Mouse (Mus musculus): ENCODE measurements around the gene Wars2. TPM values are rescaled to one million over a fixed set of nuclear protein-coding genes. Genes with fewer than 3 reads are reported as not detected.

Gene Wars2
- total RNA-seq, 4 experiments from 2014 or later, result 6.6 to 9.6 (median 8.9) TPM

- DNase-seq (ENCODE audit: low spot score in 2 of 2), result no peak
Observed at GRCm38 (mm10) chr3:99247996-99248801, 107.3 kb downstream of the Wars2 start.

DNA sequence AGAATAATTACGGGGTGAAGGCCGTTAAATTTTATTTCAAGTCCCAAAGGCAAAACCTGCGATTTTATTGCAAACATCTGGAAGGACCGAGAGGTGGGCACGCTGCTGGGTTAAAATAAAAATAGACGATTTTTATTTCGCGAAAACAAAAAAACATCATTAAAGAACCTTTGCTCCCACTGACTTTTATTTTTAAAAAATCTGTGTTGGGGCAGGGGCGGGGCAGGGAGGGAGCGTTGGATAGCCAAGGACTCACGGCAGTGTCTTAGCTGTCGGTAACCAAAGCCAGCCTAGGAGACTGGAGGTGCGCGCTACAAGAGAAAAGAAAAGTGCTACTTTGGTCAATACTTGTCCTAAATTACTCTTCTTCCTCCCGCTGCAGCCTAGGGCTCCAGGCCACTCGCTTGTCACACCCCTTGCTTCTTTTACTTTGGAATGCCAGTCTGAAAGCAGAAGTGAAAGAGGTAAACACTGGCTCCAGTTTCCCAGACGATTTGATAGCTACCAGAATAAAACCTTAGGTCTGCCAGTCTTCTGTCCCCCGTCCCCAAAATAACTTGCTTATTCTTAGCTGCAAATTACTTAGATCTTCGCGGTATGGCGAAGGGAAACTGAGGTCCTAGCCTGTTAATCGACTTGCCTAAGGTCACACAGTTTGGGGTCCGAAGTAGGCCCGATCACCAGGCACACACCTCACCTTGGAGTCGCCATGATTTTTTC lies 108.1 kb downstream of the Wars2 start:
- no peak for DNase-seq (ENCODE audit: low spot score in 2 of 2)

GRCm38 (mm10) chr3:99249551-99249870 lies 108.6 kb downstream of the Wars2 start:
- no peak for DNase-seq (ENCODE audit: low spot score in 2 of 2)

- DNase-seq (ENCODE audit: low spot score in 2 of 2), result no peak
Observed at GRCm38 (mm10) chr3:99249906-99250305, 109.0 kb downstream of the Wars2 start.

DNA sequence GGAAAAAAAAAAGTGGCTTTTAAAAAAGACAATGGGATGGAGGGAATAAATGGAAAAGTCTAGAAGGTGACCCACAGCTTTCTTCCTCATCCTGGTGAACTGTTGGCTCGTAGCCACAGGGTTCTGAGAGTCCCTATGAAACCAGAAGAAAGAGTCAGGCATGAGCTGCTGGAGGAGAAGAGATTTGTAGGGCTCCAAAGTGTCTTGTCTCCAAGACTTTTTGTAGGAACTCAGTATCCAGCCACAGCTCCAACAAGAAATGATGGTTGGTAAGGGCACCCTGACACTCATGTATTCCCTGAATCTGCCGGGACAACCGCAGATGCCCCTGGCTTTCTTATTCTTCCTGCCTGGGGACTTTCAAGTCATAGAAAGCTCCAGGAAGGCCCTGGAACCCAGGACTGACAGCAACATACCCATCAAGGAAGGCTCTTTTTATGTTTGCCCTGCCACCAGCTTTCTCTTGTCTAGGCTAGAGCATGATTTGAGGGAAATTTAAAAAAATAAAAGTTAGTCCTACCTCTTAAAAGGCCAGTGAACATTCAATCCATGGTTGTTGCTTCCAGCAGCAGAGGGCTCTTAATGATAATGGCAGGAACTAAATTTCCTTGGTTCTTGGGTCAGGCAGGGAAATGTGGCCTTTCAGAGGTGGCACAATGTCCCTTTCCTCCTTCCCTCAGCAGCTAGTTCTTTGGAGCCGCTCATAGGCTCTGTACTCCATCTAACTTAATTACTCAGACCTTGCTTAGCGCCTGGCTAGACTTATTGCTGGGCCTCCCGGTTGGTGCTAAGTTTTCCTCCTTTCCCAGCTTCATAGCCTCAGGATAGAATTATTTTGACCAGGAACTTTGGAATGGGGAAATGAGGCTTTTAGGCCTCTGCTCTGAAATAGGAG lies 110.7 kb downstream of the Wars2 start:
- no peak for DNase-seq (ENCODE audit: low spot score in 2 of 2)

DNA sequence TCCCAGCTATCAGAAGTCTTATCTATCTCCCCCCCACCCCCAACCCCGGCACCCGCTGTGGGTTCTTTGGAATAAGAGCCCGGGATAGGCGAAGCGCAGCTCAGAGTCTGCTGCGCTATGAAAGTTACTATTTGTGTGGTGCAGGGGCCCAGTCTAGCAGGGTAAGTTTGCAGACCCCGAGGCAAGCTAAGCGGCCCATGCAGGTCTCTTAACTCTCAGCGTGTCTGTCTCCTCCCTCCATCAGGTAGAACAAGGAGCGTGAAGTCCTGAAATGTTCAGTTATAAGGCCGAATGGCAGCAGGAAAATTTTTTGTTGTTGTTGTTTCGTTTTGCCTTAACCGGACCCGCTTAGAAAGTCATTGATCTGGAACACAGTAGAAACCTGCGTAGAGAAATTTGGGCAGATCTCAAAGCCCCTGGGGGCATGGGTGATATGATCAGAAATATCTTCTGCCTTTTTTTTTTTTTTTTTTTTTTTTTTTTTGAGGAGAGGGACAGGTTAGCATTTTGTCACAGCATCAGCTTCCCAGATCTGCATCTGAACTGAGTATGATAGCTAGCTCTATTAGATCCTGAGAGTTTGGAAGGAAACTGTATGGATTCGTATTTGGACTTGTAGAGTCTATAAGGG lies 111.7 kb downstream of the Wars2 start:
- DNase-seq (ENCODE audit: low spot score in 2 of 2), result no peak

DNA sequence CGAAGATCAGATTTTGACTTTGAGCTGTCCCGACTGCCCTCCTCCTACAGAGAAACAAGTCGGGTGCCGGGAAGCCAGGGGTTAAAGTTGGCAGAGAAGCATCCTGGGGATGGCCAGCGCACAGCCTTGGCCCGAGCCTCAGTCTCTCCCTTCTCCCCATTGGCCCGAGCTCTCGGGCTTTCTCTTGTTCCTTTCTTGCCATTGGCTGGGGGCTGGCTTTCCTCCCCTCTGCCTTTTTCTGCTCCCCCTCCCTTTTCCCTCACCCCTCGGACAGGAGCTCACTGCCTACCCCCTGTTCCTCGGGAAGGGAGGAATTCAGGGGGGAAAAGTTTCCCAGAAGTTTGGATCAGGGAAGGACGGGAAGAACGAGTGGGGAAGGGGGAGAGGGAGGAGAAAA lies 112.2 kb downstream of the Wars2 start:
- no peak for DNase-seq (ENCODE audit: low spot score in 2 of 2)

DNA sequence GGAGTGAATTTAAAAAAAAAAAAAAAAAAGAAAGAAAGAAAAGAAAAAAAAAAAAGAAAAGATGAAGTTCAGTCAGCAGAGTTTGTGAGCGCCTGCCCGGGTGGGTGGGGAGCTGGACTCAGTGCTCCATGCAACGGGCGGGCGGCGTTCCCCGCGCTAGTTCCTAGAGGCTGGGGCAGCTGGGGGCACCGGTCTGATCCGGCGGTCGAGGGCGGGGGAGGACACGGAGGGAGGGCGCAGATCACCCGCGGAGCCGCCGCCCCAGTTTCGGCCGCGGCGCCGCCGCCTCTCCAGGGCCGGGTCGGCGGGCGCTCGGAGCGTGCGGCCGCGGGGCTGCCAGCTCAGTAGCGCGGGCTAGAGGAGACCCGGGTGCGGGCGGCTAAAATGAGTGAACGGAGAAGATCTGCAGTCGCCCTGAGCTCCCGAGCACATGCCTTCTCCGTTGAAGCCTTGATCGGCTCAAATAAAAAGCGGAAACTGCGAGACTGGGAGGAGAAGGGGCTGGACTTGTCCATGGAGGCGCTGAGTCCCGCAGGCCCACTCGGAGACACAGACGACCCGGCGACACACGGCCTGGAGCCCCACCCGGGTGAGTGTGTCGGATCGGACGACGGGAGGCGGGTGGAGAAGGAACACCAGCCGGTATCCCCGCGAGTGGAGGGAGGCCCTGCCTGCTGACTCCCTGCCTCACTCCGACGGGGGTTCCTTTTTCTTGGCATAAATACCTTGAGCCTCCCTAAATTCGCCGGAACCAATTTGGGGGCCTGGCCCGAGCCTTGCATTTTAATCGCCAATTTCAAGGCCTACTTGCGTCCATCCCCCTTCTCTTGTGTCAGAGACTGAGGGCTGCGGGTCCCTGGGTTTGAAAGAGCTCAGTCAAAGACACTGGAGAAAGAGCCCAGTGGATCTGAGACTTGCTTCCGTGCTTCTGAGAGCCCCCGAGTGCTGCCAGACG lies 112.9 kb downstream of the Wars2 start:
- DNase-seq (ENCODE audit: low spot score in 2 of 2), result no peak

- DNase-seq (ENCODE audit: low spot score in 2 of 2), result no peak
Observed at GRCm38 (mm10) chr3:99254559-99255151, 113.8 kb downstream of the Wars2 start.

DNA sequence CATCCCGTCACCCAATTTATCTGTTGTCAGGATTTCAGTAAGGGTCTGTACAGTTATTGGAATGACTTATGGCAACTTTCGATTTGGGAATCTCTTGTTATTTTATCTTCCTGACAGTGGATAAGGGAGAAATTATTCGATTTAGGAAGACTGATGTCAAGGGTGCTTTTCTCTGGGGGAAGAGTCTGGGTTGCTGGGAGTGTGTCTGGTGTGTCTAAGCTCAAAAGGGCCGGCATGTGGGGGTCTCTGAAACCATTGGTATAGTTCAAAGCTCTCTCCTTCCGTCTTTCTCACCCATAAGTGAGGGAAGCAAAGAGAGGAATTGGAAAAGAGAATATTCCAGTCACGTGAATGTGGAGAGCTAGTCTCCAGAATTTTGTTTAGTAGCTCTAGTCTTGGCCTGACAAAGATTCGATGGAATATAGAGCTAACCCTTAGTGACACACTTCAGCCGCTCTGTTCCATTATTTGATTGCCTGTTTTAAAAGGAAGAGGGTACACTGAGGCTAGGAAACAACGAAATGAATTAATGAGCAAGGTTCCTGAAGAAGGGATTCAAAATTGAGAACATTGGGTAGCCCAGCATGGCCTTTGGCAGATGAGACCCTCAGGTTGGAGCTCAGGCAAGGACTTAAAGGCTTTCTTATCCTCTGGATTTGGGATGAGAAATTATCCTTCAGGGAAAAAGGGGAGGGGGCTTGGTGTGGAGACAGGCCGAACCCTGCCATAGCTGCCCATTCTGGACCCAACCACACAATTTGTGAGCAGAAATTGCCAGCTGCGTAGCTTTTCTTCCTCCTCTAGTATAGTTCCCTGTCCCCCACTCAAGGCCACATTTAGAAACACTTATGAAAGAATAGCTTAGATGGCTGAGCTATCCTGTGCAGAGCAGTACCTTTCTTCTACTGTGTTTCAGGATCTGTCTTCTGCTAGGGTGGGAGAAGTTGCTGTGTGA lies 114.8 kb downstream of the Wars2 start:
- DNase-seq (ENCODE audit: low spot score in 2 of 2), result no peak

DNA sequence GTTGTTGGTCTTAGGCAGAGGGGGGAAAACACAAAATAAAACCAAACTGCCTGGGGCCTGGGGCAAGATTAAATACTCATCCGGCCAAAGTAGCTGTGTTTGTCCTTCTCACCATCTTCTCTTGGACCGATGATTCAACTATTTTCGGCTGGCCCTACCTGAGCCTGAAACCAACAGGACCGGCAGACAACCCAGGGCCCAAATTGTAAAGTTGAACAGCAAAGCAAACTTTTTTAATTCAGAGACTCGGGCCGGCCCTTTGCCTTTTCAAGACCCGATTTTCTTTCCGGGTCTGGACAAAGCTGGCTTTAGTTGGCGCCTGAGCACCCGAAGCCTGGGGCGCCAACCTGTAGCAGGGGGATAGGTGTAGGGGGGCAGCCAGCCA lies 115.5 kb downstream of the Wars2 start:
- no peak for DNase-seq (ENCODE audit: low spot score in 2 of 2)

- no peak for DNase-seq (ENCODE audit: low spot score in 2 of 2)
Observed at GRCm38 (mm10) chr3:99256766-99257165, 115.9 kb downstream of the Wars2 start.

DNA sequence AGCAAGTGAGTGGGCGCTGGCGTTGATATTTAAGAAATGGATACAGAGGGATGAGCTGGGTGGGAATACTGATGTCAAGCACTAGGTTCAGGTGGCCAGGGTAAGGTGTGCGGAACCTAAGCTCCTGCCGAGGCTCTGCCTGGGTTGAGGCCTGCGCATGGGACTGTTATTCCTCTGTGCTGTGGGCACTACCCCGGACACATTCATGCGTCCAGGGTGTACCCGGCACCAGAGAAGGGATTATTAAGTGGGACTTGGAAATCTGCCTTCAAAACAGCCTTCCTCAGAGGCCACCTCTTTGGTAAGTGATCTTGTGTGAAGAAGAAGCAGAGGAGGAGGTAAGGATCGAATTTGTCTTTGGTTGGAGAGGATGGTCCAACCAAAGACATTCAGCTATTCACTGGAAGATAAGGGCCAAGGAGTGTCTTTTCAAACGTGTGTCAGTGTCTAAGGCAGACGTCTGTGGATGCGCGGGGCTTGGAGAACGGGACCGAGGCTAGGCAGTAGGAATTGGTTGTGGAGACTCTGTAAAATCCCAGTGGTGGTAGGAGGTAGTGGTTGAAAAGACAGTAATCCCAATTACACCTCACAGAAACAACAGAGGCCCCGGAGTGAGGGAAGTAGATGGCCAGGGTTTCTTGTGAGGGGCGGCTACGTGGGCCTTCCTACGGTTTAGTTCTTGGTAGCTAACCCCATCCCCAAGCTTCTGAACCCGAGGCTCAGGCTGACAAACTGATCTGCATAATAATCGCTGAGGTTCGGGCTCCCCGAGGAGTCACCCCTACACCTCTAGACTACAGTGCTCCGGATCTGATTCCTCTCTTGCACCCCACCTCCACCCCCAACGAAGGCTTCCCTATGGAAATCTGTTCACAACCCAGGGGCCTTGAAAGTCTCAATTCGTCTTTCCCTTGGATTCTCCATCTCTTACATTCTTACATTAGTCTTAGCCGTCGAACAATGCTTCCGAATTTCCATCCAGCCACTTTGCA lies 117.0 kb downstream of the Wars2 start:
- DNase-seq (ENCODE audit: low spot score in 2 of 2), result no peak

- DNase-seq (ENCODE audit: low spot score in 2 of 2), result no peak
Observed at GRCm38 (mm10) chr3:99259741-99260270, 118.9 kb downstream of the Wars2 start.

DNA sequence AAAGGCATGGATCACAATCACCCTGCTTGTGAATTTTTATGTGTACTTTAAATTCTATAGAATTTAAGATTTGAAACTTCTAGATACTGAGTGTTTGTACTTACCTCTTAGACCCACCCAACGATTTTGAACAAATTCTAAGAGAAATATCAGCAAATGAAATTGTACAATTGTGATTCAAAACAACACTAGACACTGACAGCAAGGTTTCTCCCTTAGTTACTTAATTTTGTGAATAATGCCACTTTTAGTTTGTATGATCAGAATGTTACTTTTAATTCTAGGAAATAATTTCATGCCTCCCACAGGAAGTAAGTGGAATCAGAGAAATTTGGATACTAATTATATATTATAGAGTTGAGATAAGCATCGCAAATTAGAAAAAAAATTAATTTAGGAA lies 119.5 kb downstream of the Wars2 start:
- no peak for DNase-seq (ENCODE audit: low spot score in 2 of 2)

GRCm38 (mm10) chr3:99261371-99261791 lies 120.5 kb downstream of the Wars2 start:
- DNase-seq (ENCODE audit: low spot score in 2 of 2), result no peak

- DNase-seq (ENCODE audit: low spot score in 2 of 2), result no peak
Observed at GRCm38 (mm10) chr3:99261986-99262385, 121.1 kb downstream of the Wars2 start.
